Mouse (Mus musculus) testis, postnatal 10 days (tissue): ENCODE results near the gene Lpcat1.

Experiments
- DNase-seq: peaks from one replicate; pipeline ENCODE4 v3.0.0; 2021; ENCODE audit warnings: low spot score

Gene Lpcat1

GRCm38 (mm10) chr13:73476796-73477195 is 9.8 kb downstream of the Lpcat1 start:
- no peak for DNase-seq

- no peak for DNase-seq
These were observed 10.8 kb downstream of the Lpcat1 start for GRCm38 (mm10) chr13:73477841-73478240.

- no peak for DNase-seq
These were observed 15.5 kb downstream of the Lpcat1 start for GRCm38 (mm10) chr13:73482476-73482875.

GRCm38 (mm10) chr13:73483331-73483730 is 16.3 kb downstream of the Lpcat1 start:
- no peak for DNase-seq

- DNase-seq, result no peak
These were observed 17.2 kb downstream of the Lpcat1 start for GRCm38 (mm10) chr13:73484171-73484570.

- DNase-seq, result no peak
These were observed 21.1 kb downstream of the Lpcat1 start for GRCm38 (mm10) chr13:73488105-73488504.

GRCm38 (mm10) chr13:73488707-73489106 is 21.7 kb downstream of the Lpcat1 start:
- DNase-seq, result no peak

GRCm38 (mm10) chr13:73489986-73490385 is 23.0 kb downstream of the Lpcat1 start:
- DNase-seq, result no peak

GRCm38 (mm10) chr13:73490564-73491170 is 23.7 kb downstream of the Lpcat1 start:
- no peak for DNase-seq

- no peak for DNase-seq
These were observed 26.2 kb downstream of the Lpcat1 start for GRCm38 (mm10) chr13:73493183-73493582.

GRCm38 (mm10) chr13:73494528-73494927 is 27.5 kb downstream of the Lpcat1 start:
- no peak for DNase-seq

GRCm38 (mm10) chr13:73496137-73496536 is 29.1 kb downstream of the Lpcat1 start:
- no peak for DNase-seq

- no peak for DNase-seq
These were observed 33.1 kb downstream of the Lpcat1 start for GRCm38 (mm10) chr13:73499893-73500604.

GRCm38 (mm10) chr13:73502719-73503118 is 35.7 kb downstream of the Lpcat1 start:
- no peak for DNase-seq

- DNase-seq, result peak; percentile 92
These were observed 38.9 kb downstream of the Lpcat1 start for GRCm38 (mm10) chr13:73505686-73506467.

- DNase-seq, result no peak
These were observed 42.0 kb downstream of the Lpcat1 start for GRCm38 (mm10) chr13:73508817-73509550.

- no peak for DNase-seq
These were observed 42.9 kb downstream of the Lpcat1 start for GRCm38 (mm10) chr13:73509869-73510268.

GRCm38 (mm10) chr13:73512776-73513673 is 46.0 kb downstream of the Lpcat1 start:
- peak; percentile 83 for DNase-seq

GRCm38 (mm10) chr13:73516886-73517285 is 49.9 kb downstream of the Lpcat1 start:
- DNase-seq, result no peak

GRCm38 (mm10) chr13:73533716-73534115 is 66.7 kb downstream of the Lpcat1 start:
- DNase-seq, result no peak

GRCm38 (mm10) chr13:73535287-73535686 is 68.3 kb downstream of the Lpcat1 start:
- DNase-seq, result no peak
